Mouse (Mus musculus): ENCODE results near the gene BC049715. TPM values are rescaled to one million over a fixed set of nuclear protein-coding genes. Genes with fewer than 3 reads are reported as not detected.

BC049715 gene
- polyA plus RNA-seq (2015; fragmentation: Nextera tagmentation; extraction: Ambion mirVana): 1.0 and 1.3 TPM in 2 replicates

GRCm38 (mm10) chr6:136827516-136827880 is at the start of gene BC049715:
Gene BC049715 (plus strand): TSS chr6:136827626.
- H3K9ac ChIP-seq (ENCODE audit: low read depth, low read length): peak within 1 kb of the TSS; percentile 78
- peaks cover 13% of the 10 kb centered on the region for H3K36me3 ChIP-seq (ENCODE audit: control insufficient read depth, insufficient read depth, low read length)
- WGBS: under 1% methylated on average over 34 of the region's 34 CpGs
- no peaks in the 10 kb centered on the region; the same call in 1 of the 2 replicates for H3K27me3 ChIP-seq (replicated peaks; ENCODE audit: control insufficient read depth, insufficient read depth, low read length)
- H3K4me3 ChIP-seq (ENCODE audit: low read length): peak within 1 kb of the TSS; percentile 73
- ATAC-seq: no peak
- H3K4me2 ChIP-seq (ENCODE audit: low read length): peak within 1 kb of the TSS; percentile 73
- no peaks in the 10 kb centered on the region for H3K9me3 ChIP-seq (ENCODE audit: control insufficient read depth, low read length)
- peaks cover 11% of the 10 kb centered on the region for H3K4me1 ChIP-seq (ENCODE audit: control insufficient read depth, insufficient read depth, low read depth, low read length)
- peak within 1 kb of the TSS; percentile 73 for H3K27ac ChIP-seq (ENCODE audit: low read depth, low read length)

DNA sequence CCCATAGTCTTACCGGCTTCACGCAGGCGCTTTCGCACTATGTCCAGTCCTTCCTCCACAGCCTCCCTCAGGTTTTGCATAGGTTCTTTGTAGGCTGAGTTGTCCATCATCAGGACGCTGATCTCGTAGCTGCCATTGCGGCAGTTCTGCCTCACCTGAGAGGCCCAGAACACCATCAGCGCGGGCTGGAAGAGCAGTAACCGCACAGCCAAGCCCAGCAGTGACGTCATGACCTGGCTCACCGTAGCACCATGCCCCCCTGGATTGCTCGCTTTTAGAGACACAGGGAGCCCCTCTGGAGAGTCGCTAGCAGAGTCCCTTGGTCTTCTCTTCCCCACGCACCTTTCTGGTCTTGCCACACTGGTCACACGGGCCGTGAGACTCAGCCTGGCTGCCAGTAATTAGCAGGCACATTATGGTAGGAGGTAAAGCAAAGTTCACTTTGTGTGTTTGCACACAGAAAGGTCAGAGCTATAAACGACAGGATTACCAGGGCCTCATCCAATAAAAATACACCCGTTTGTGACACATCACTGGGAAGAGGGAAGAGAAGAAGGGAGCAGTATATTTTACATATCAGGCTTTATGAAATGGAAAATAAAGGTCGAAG is 45.9 kb upstream of the BC049715 start, which contains the start of gene Gucy2c:
Gucy2c (minus strand) TSS at position 389 of the 610 bp plus-strand sequence.
- ATAC-seq: no peak
- Histone ChIP-seq H3K27ac (ENCODE audit: low read depth, low read length) (no peak within 1 kb of the TSS), H3K9me3 (ENCODE audit: control insufficient read depth, low read length) (peaks cover 3% of the 10 kb centered on the region; the same call in 1 of the 2 replicates)

GRCm38 (mm10) chr6:136782146-136782545 is 45.3 kb upstream of the BC049715 start:
- Histone ChIP-seq H3K4me1 (ENCODE audit: control insufficient read depth, insufficient read depth, low read depth, low read length) (no peaks in the 10 kb centered on the region), H3K9me3 (ENCODE audit: control insufficient read depth, low read length) (peaks cover 3% of the 10 kb centered on the region; the same call in 1 of the 2 replicates), H3K9ac (ENCODE audit: low read depth, low read length) (no peak overlapping the region), H3K27me3 (replicated peaks; ENCODE audit: control insufficient read depth, insufficient read depth, low read length) (no peaks in the 10 kb centered on the region), H3K36me3 (ENCODE audit: control insufficient read depth, insufficient read depth, low read length) (no peaks in the 10 kb centered on the region), H3K4me2 (ENCODE audit: low read length) (no peak overlapping the region), H3K27ac (ENCODE audit: low read depth, low read length) (no peak overlapping the region), H3K4me3 (ENCODE audit: low read length) (no peak overlapping the region)
- WGBS: 86% methylated on average over 12 of the region's 12 CpGs
- no peak for ATAC-seq

More for the DNA sequence above, 45.9 kb upstream of the BC049715 start, which contains the start of gene Gucy2c:
- WGBS: 84% methylated on average over 20 of the region's 20 CpGs
- Histone ChIP-seq H3K27me3 (replicated peaks; ENCODE audit: control insufficient read depth, insufficient read depth, low read length) (no peaks in the 10 kb centered on the region), H3K4me1 (ENCODE audit: control insufficient read depth, insufficient read depth, low read depth, low read length) (no peaks in the 10 kb centered on the region), H3K4me2 (ENCODE audit: low read length) (no peak within 1 kb of the TSS), H3K9ac (ENCODE audit: low read depth, low read length) (no peak within 1 kb of the TSS), H3K36me3 (ENCODE audit: control insufficient read depth, insufficient read depth, low read length) (no peaks in the 10 kb centered on the region), H3K4me3 (ENCODE audit: low read length) (no peak within 1 kb of the TSS)

GRCm38 (mm10) chr6:136782761-136783160 is 44.7 kb upstream of the BC049715 start:
- Histone ChIP-seq H3K9me3 (ENCODE audit: control insufficient read depth, low read length) (peaks cover 3% of the 10 kb centered on the region; the same call in 1 of the 2 replicates), H3K4me2 (ENCODE audit: low read length) (no peak overlapping the region), H3K36me3 (ENCODE audit: control insufficient read depth, insufficient read depth, low read length) (no peaks in the 10 kb centered on the region), H3K4me3 (ENCODE audit: low read length) (no peak overlapping the region), H3K9ac (ENCODE audit: low read depth, low read length) (no peak overlapping the region), H3K4me1 (ENCODE audit: control insufficient read depth, insufficient read depth, low read depth, low read length) (no peaks in the 10 kb centered on the region), H3K27me3 (replicated peaks; ENCODE audit: control insufficient read depth, insufficient read depth, low read length) (no peaks in the 10 kb centered on the region), H3K27ac (ENCODE audit: low read depth, low read length) (no peak overlapping the region)
- 77% methylated on average over 9 of the region's 9 CpGs for WGBS
- no peak for ATAC-seq

DNA sequence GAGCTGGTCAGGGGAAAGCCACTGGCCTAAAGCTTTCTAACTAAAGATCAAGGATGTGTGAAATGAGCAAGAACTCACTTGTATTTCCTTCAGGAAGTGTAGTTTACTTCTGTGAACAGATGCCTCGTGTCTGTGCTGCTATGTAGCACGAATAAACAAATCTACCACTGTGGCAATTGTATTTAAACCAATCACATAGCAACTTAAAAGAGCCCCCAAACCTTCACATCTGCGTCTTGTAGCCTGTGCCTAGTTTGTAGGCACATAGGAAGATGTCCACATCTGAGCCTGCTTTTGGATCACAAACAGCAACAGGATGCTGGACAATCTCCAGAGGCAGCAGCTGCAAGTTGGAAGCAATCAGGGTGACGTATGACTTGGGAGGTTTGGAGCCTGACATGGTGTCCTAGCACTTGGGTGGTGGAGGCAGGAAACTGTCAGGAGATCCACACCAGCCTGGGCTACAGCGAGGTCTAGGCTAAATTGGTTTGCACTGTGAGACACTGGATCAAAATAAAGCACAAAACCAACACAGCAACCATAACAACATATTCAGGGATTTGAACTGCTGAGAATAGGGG is 37.9 kb upstream of the BC049715 start:
- WGBS: 80% methylated on average over 5 of the region's 5 CpGs

DNA sequence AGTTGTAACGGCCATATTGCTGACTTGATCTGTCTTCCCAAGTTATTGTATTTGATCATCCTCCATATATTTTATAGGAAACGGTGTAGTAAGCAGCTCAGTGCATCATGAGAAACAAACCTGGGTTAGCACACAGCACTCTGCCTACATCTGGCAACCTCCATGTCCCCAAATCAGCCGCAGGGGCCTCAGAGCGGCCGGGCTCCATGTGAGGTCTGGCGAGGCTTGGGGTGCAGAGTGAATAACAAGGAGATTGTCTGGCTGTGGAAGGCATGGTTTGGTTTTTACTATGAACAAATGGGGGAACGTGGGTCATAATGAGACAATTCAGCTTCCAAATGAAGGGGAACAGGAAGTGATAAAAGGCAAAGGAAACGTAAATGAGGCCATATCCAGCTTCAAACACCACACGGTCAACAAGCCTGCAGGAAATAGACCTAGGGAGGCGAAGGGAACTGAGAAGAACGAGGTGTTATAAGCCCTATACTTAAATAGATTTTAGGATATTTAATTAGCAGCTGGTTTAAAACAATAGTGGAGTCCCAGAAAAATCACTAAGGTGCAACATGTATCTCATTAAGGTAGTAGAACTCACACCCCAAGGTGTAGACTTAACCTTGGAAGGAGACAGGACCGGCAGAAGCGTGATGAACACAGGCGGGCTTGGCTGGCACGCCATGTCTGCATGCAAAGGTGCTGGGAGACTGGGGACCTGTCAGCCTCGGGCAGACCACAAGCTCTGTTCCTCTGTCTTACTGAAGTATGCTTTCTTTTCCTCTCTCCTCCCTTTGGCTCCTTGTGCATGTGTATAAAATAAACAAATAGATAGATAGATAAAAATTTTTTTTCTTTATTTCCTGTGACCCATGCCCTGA is 34.3 kb upstream of the BC049715 start:
- H3K9me3 ChIP-seq (ENCODE audit: control insufficient read depth, low read length): no peaks in the 10 kb centered on the region
- H3K27ac ChIP-seq (ENCODE audit: low read depth, low read length): no peak overlapping the region
- no peaks in the 10 kb centered on the region for H3K36me3 ChIP-seq (ENCODE audit: control insufficient read depth, insufficient read depth, low read length)
- H3K4me3 ChIP-seq (ENCODE audit: low read length): peak overlapping the region; percentile 32
- WGBS: 32% methylated on average over 16 of the region's 16 CpGs
- no peak overlapping the region for H3K9ac ChIP-seq (ENCODE audit: low read depth, low read length)
- no peak for ATAC-seq
- peak overlapping the region; percentile 69 for H3K4me2 ChIP-seq (ENCODE audit: low read length)
- no peaks in the 10 kb centered on the region for H3K27me3 ChIP-seq (replicated peaks; ENCODE audit: control insufficient read depth, insufficient read depth, low read length)
- H3K4me1 ChIP-seq (ENCODE audit: control insufficient read depth, insufficient read depth, low read depth, low read length): peaks cover 9% of the 10 kb centered on the region

More for the DNA sequence above, 37.9 kb upstream of the BC049715 start:
- Histone ChIP-seq H3K4me1 (ENCODE audit: control insufficient read depth, insufficient read depth, low read depth, low read length) (peaks cover 9% of the 10 kb centered on the region), H3K27ac (ENCODE audit: low read depth, low read length) (no peak overlapping the region), H3K36me3 (ENCODE audit: control insufficient read depth, insufficient read depth, low read length) (no peaks in the 10 kb centered on the region), H3K27me3 (replicated peaks; ENCODE audit: control insufficient read depth, insufficient read depth, low read length) (no peaks in the 10 kb centered on the region), H3K4me2 (ENCODE audit: low read length) (no peak overlapping the region), H3K9ac (ENCODE audit: low read depth, low read length) (no peak overlapping the region), H3K4me3 (ENCODE audit: low read length) (no peak overlapping the region), H3K9me3 (ENCODE audit: control insufficient read depth, low read length) (no peaks in the 10 kb centered on the region)
- ATAC-seq: no peak

DNA sequence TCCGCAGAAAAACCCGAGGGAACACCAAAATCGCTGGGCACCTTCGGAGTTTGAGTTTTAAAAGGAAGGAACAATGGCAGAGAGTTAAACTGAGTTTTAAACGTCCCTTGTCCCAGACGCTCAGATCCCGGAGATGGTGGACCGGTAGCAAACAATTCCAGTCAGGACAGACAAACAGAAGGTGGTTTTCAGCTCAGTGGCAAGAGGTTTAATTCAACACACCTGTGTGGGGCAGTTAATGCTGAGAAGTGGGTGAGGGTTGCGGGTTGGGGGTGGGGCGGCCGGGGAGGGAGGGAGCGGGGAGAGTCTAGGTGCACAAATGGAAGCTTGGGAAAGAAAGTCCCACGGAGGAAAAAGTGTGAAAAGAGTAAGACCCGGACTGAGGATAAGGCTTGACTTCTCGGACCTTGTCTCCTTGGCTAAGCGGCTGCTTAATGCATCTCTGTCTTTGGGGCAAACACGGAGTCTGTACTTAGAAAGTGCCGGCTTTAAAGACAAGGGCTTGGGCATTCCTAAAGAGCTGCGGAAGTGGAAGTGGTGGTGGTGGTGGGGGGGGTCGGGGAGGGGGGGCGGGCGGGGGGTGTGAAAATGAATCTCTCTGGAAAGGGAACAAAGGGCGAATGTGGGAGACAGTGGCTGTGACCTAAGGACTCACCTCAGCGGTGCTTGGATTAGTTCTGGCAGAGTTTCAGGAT is 33.4 kb upstream of the BC049715 start:
- Histone ChIP-seq H3K9me3 (ENCODE audit: control insufficient read depth, low read length) (no peaks in the 10 kb centered on the region), H3K27me3 (replicated peaks; ENCODE audit: control insufficient read depth, insufficient read depth, low read length) (no peaks in the 10 kb centered on the region), H3K4me1 (ENCODE audit: control insufficient read depth, insufficient read depth, low read depth, low read length) (peaks cover 9% of the 10 kb centered on the region), H3K27ac (ENCODE audit: low read depth, low read length) (no peak overlapping the region), H3K9ac (ENCODE audit: low read depth, low read length) (peak overlapping the region; percentile 6; the same call in 1 of the 2 replicates), H3K4me3 (ENCODE audit: low read length) (peak overlapping the region; percentile 32), H3K36me3 (ENCODE audit: control insufficient read depth, insufficient read depth, low read length) (no peaks in the 10 kb centered on the region), H3K4me2 (ENCODE audit: low read length) (peak overlapping the region; percentile 69)
- ATAC-seq: peak; percentile 48; the same call in 1 of the 2 replicates
- WGBS: under 1% methylated on average over 21 of the region's 24 CpGs

DNA sequence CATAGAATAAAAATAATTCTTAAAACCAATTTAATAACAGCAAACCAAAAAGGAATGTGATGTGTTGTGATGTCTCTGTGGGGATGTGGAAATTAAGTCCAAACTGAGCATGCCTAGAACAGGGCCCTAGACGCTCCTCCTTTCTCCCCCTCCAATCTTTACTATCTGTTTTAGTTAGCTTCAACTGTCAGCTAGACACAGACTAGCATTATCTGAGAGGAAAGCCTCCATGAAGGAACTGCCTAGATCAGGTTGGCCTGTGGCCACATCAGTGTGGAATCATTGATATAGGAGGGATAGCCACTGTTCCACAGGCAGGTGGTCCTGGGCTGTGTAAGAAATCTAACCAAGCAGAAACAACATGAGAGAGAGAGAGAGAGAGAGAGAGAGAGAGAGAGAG is 32.3 kb upstream of the BC049715 start:
- no peak for ATAC-seq
- no peak overlapping the region for H3K9ac ChIP-seq (ENCODE audit: low read depth, low read length)

More for the DNA sequence above, 32.3 kb upstream of the BC049715 start:
- Histone ChIP-seq H3K4me3 (ENCODE audit: low read length) (no peak overlapping the region), H3K27me3 (replicated peaks; ENCODE audit: control insufficient read depth, insufficient read depth, low read length) (no peaks in the 10 kb centered on the region), H3K4me2 (ENCODE audit: low read length) (no peak overlapping the region), H3K9me3 (ENCODE audit: control insufficient read depth, low read length) (no peaks in the 10 kb centered on the region), H3K27ac (ENCODE audit: low read depth, low read length) (no peak overlapping the region), H3K36me3 (ENCODE audit: control insufficient read depth, insufficient read depth, low read length) (no peaks in the 10 kb centered on the region), H3K4me1 (ENCODE audit: control insufficient read depth, insufficient read depth, low read depth, low read length) (peaks cover 9% of the 10 kb centered on the region)
- WGBS: 53% methylated on average over 1 of the region's 1 CpGs

Measured in hindbrain, embryonic 16.5 days (tissue).